Mouse (Mus musculus) spleen, adult 2 months (tissue): ENCODE results near the gene Usp7.

ENCODE experiments used
- CTCF ChIP-seq: fragments of 200-500 bp; IDR thresholded peaks from 2 replicates; pipeline ENCODE4 v1.5.1; 2011; ENCODE audit warnings: mild to moderate bottlenecking, inconsistent platforms; ENCODE audit not compliant: insufficient read depth, insufficient read length, insufficient replicate concordance; ENCODE audit errors: extremely low read depth
- POLR2A ChIP-seq: fragments of 200-500 bp; IDR thresholded peaks from 2 replicates; pipeline ENCODE4 v1.6.1; 2011; ENCODE audit warnings: low read depth, low read length, inconsistent platforms

DNA sequence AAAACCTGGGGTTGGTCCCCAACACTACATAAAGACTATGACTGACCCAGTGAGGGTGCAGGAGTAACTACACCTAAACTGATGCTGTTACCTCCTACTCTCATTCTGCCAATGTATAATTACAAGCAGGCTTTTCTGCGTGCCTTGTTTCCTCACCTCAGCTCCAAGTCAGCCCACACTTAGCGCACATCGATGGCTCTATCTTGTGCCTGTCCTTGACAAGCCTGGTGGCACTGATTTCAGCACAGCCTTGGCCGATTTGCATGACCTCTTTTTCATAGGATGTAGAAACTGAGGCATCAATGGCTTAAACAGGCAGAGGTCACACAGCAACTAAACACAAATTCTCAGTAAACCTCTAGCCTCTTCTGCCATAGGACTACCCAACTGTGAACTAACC is 57.4 kb downstream of the Usp7 start:
- TF ChIP-seq POLR2A = no peak
- no peak for TF ChIP-seq CTCF
